Mouse (Mus musculus) midbrain, postnatal 0 days (tissue): ENCODE results near the gene Csf2rb2. TPM values are rescaled to one million over a fixed set of nuclear protein-coding genes. Genes with fewer than 3 reads are reported as not detected.

Source experiments
- ATAC-seq: fragments of 200-750 bp; cut with Nextera tagmentation; 2 replicates; pipeline ENCODE4 v1.8.0; 2017; ENCODE audit warnings: moderate number of reproducible peaks, mild to moderate bottlenecking, moderate TSS enrichment, moderate library complexity; ENCODE audit not compliant: low FRiP score
- DNase-seq: peaks from one replicate; pipeline ENCODE4 v3.0.0-alpha.2; 2015; ENCODE audit warnings: low spot score
- H3K27ac ChIP-seq: fragments of 300-500 bp; sonication (generic); 2 replicates; pipeline ENCODE4 v1.5.1; 2014; ENCODE audit warnings: low read depth, mild to moderate bottlenecking, low read length, mixed read lengths
- H3K27me3 ChIP-seq: fragments of 300-500 bp; sonication (generic); 2 replicates; pipeline ENCODE4 v1.6.1; 2014; ENCODE audit warnings: low read length, control low read depth, mixed read lengths; ENCODE audit not compliant: insufficient read depth
- H3K36me3 ChIP-seq: fragments of 300-500 bp; sonication (generic); 2 replicates; pipeline ENCODE4 v1.6.1; 2014; ENCODE audit warnings: low read length, control low read depth, mixed read lengths; ENCODE audit not compliant: insufficient read depth
- H3K4me1 ChIP-seq: fragments of 300-500 bp; sonication (generic); 2 replicates; pipeline ENCODE4 v1.6.1; 2014; ENCODE audit warnings: mild to moderate bottlenecking, control low read depth, antibody characterized with exemption, low read length, mixed read lengths; ENCODE audit not compliant: insufficient read depth
- H3K4me2 ChIP-seq: fragments of 300-500 bp; sonication (generic); 2 replicates; pipeline ENCODE4 v1.6.1; 2014; ENCODE audit warnings: low read depth, mild to moderate bottlenecking, low read length, mixed read lengths; ENCODE audit not compliant: poor library complexity, severe bottlenecking
- H3K4me3 ChIP-seq: fragments of 300-500 bp; sonication (generic); 2 replicates; pipeline ENCODE4 v1.5.1; 2014; ENCODE audit warnings: low read depth, mild to moderate bottlenecking, low read length, moderate library complexity
- H3K9ac ChIP-seq: fragments of 300-500 bp; sonication (generic); replicated peaks from 2 replicates; pipeline ENCODE4 v1.6.1; 2014; ENCODE audit warnings: mild to moderate bottlenecking, low read length, moderate library complexity, mixed read lengths; ENCODE audit not compliant: poor library complexity, severe bottlenecking
- H3K9me3 ChIP-seq: fragments of 300-500 bp; sonication (generic); 2 replicates; pipeline ENCODE4 v1.6.1; 2016; ENCODE audit warnings: low read length, control low read depth
- CTCF ChIP-seq: IDR thresholded peaks from 2 replicates; pipeline ENCODE4 v1.5.1; 2016; ENCODE audit warnings: antibody characterized with exemption, mild to moderate bottlenecking
- WGBS: fragments of 180-500 bp; shearing (Covaris S2); extraction: QIAGEN DNeasy Blood & Tissue Kit; methylation state at CpG from one replicate; pipeline ENCODE4 v1.1.7; 2014; 5-methylcytosine and 5-hydroxymethylcytosine counted together
- polyA plus RNA-seq: library from polyadenylated mRNA; unstranded; fragments of >200 nt; fragmentation: Nextera tagmentation; extraction: Ambion mirVana; gene quantifications from 2 replicates; pipeline ENCODE4 v1.2.1, GENCODE M21; 2015
- total RNA-seq: library from RNA; depleted of rRNA; stranded (reverse); fragments of >200 nt; gene quantifications from 2 replicates; pipeline ENCODE4 v1.2.3, GENCODE M21; 2014

The Csf2rb2 gene
- total and polyA plus RNA-seq, 2 experiments from 2014 or later = 0.11 to 0.28 TPM

GRCm38 (mm10) chr15:78287941-78288340, 17.6 kb downstream of the Csf2rb2 start:
- WGBS = 88% methylated on average over 5 of the region's 5 CpGs
- H3K27ac ChIP-seq = no peak overlapping the region
- DNase-seq = no peak
- no peaks in the 10 kb centered on the region for H3K27me3 ChIP-seq
- TF ChIP-seq CTCF = no peak
- ATAC-seq = no peak
- no peaks in the 10 kb centered on the region for H3K9me3 ChIP-seq
- H3K4me1 ChIP-seq = no peaks in the 10 kb centered on the region
- H3K36me3 ChIP-seq = no peaks in the 10 kb centered on the region
- H3K9ac ChIP-seq = no peak overlapping the region
- H3K4me3 ChIP-seq = no peak overlapping the region
- no peak overlapping the region for H3K4me2 ChIP-seq

- 87% methylated on average over 2 of the region's 2 CpGs for WGBS
- Histone ChIP-seq H3K4me2 (no peak overlapping the region), H3K9ac (no peak overlapping the region)
Observed at GRCm38 (mm10) chr15:78278308-78278707, 27.2 kb downstream of the Csf2rb2 start.

DNA sequence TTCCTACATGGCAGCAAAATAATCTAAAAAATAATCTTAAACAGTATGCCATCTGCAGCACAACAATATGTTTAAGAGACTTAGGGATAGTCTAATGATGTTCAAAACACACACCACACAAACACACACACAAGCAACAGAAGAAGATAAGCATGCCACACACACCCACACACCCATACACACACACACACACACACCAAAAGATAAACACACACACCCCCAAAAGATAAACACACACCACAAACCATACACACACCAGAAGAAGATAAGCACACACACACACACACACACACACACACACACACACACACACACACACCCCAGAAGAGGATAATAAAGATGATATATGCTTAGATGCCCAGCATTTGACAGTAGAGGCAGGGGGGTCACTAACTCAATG, 34.3 kb downstream of the Csf2rb2 start:
- no peak for DNase-seq
- Histone ChIP-seq H3K36me3 (no peaks in the 10 kb centered on the region), H3K9me3 (no peaks in the 10 kb centered on the region), H3K4me3 (no peak overlapping the region), H3K4me1 (no peaks in the 10 kb centered on the region), H3K4me2 (no peak overlapping the region), H3K27me3 (no peaks in the 10 kb centered on the region), H3K9ac (no peak overlapping the region), H3K27ac (no peak overlapping the region)
- no peak for TF ChIP-seq CTCF
- no peak for ATAC-seq

More at GRCm38 (mm10) chr15:78278308-78278707, 27.2 kb downstream of the Csf2rb2 start:
- Histone ChIP-seq H3K4me3 (no peak overlapping the region), H3K36me3 (no peaks in the 10 kb centered on the region), H3K27ac (no peak overlapping the region), H3K27me3 (no peaks in the 10 kb centered on the region), H3K9me3 (no peaks in the 10 kb centered on the region), H3K4me1 (no peaks in the 10 kb centered on the region)
- DNase-seq (no peak), ATAC-seq (no peak)
- no peak for TF ChIP-seq CTCF

GRCm38 (mm10) chr15:78267865-78268264, 37.7 kb downstream of the Csf2rb2 start:
- H3K27ac ChIP-seq = no peak overlapping the region
- H3K4me3 ChIP-seq = no peak overlapping the region
- H3K27me3 ChIP-seq = no peaks in the 10 kb centered on the region
- H3K36me3 ChIP-seq = no peaks in the 10 kb centered on the region
- H3K4me1 ChIP-seq = peaks cover 5% of the 10 kb centered on the region; the same call in 1 of the 2 replicates
- H3K9me3 ChIP-seq = no peaks in the 10 kb centered on the region
- 68% methylated on average over 4 of the region's 4 CpGs for WGBS
- H3K4me2 ChIP-seq = no peak overlapping the region
- no peak for ATAC-seq
- TF ChIP-seq CTCF = no peak
- H3K9ac ChIP-seq = no peak overlapping the region
- DNase-seq = no peak

DNA sequence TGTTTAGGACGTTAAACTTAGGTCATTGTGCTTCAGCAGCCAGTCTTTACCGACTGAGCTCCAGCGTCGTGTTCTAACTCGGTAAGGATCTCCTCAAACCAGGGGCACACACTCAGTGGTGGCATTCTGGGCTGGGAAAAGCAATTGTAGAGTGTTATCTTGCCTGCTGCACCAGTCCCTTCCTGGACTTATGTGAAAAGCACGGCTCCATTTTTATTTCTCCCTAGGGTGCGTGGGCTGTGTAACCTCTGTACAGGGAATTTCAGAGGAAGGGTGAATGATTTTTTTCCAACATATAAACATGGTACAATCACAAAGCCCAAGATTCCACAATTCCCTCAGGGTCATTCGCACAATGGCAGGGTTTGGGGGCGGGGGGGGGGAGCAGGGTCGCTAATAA, 38.1 kb downstream of the Csf2rb2 start:
- no peak for ATAC-seq
- Histone ChIP-seq H3K9me3 (no peaks in the 10 kb centered on the region), H3K27ac (no peak overlapping the region), H3K27me3 (no peaks in the 10 kb centered on the region), H3K9ac (no peak overlapping the region), H3K4me1 (peaks cover 5% of the 10 kb centered on the region; the same call in 1 of the 2 replicates), H3K36me3 (no peaks in the 10 kb centered on the region), H3K4me2 (no peak overlapping the region), H3K4me3 (no peak overlapping the region)
- no peak for TF ChIP-seq CTCF
- DNase-seq = no peak
- WGBS = 89% methylated on average over 10 of the region's 10 CpGs

DNA sequence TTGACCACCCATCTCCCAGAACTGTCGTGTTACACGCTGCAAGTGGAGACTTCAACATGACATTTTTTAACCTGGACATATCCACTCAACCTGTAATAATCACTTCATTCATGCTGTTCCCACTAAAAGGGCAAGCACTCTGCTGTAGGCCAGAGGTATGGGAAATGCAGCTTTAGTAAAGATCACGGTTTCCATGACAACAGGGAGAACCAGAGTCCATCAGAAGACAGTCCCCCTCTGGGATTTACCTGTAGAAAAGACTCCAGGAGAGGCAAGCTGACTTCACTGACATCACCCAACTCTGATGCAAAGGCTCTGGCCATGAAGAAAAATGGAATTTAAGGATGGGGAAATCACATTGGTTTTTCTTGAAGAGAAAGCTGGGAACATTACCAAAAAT, 42.2 kb downstream of the Csf2rb2 start:
- DNase-seq (peak; percentile 59), ATAC-seq (no peak)
- TF ChIP-seq CTCF = no peak
- Histone ChIP-seq H3K9me3 (no peaks in the 10 kb centered on the region), H3K27ac (peak overlapping the region; percentile 57), H3K9ac (no peak overlapping the region), H3K4me2 (no peak overlapping the region), H3K4me3 (no peak overlapping the region), H3K4me1 (peaks cover 5% of the 10 kb centered on the region; the same call in 1 of the 2 replicates), H3K27me3 (no peaks in the 10 kb centered on the region), H3K36me3 (no peaks in the 10 kb centered on the region)
- WGBS = 51% methylated on average over 3 of the region's 3 CpGs
